17 mouse cellular contexts compared by ENCODE assay signal in genomic region chr9:16361811-16362210, GRCm38 (mm10).
"Had no signal": no experiment of that assay in that cellular context is flagged by ENCODE, and none has a peak within 500 bp of the region (broad histone marks: within the 10 kb centered on the region; RNA-seq: fewer than 3 reads in every experiment).

No protein-coding gene starts in this region.

- H3K9me3 ChIP-seq: kidney, embryonic 15.5 days; liver, embryonic 13.5 days; midbrain, embryonic 12.5 days; neural tube, embryonic 13.5 days; stomach, embryonic 15.5 days had no signal

- H3K36me3 ChIP-seq: kidney, embryonic 15.5 days; liver, embryonic 13.5 days; midbrain, embryonic 12.5 days; neural tube, embryonic 13.5 days; stomach, embryonic 15.5 days had no signal

- H3K9ac ChIP-seq: kidney, embryonic 15.5 days; liver, embryonic 13.5 days; midbrain, embryonic 12.5 days; neural tube, embryonic 13.5 days; stomach, embryonic 15.5 days had no signal

- H3K4me3 ChIP-seq: kidney, embryonic 15.5 days; left cerebral cortex, adult 2 months; liver, embryonic 13.5 days; midbrain, embryonic 12.5 days; myocyte; neural tube, embryonic 13.5 days; stomach, embryonic 15.5 days had no signal

- H3K4me2 ChIP-seq: kidney, embryonic 15.5 days; liver, embryonic 13.5 days; midbrain, embryonic 12.5 days; neural tube, embryonic 13.5 days; stomach, embryonic 15.5 days had no signal

- H3K27ac ChIP-seq: kidney, embryonic 15.5 days; left cerebral cortex, adult 2 months; liver, embryonic 13.5 days; midbrain, embryonic 12.5 days; neural tube, embryonic 13.5 days; stomach, embryonic 15.5 days had no signal

- ATAC-seq: midbrain, embryonic 16.5 days had no signal

- H3K27me3 ChIP-seq: kidney, embryonic 15.5 days; liver, embryonic 13.5 days; midbrain, embryonic 12.5 days; neural tube, embryonic 13.5 days; stomach, embryonic 15.5 days had no signal

- H3K4me1 ChIP-seq: kidney, embryonic 15.5 days; liver, embryonic 13.5 days; stomach, embryonic 15.5 days had no signal

- DNase-seq: kidney, adult 8-10 months; kidney, postnatal 10 days; kidney, postnatal 36 days; liver, embryonic 13.5 days; lung, adult 2 months; lung, postnatal 14 days; lung, postnatal 4 days; right cerebral cortex, postnatal 25 days; spleen, adult 18-20 months; thymus, postnatal 36 days had no signal
